Comparison of ENCODE assay signal across 19 mouse cellular contexts in genomic region chr17:34354940-34355339, GRCm38 (mm10). TPM values are rescaled to one million over a fixed set of nuclear protein-coding genes. Genes with fewer than 3 reads are reported as not detected.
DNase-seq lines count a peak whose midpoint lies in the region; ATAC-seq and TF ChIP-seq lines count a peak whose summit lies in the region.
"Had no signal": no experiment of that assay in that cellular context is flagged by ENCODE, and none has a peak within 500 bp of the region (broad histone marks: within the 10 kb centered on the region; RNA-seq: fewer than 3 reads in every experiment).

No protein-coding gene starts in this region.

- no peaks in the 10 kb centered on the region for H3K4me1 ChIP-seq in forebrain, embryonic 16.5 days (replicated peaks; ENCODE audit: control insufficient read depth, insufficient read depth, low read length)
- H3K4me1 ChIP-seq: embryonic facial prominence, embryonic 12.5 days; limb, embryonic 15.5 days had no signal

- H3K9ac ChIP-seq in forebrain, embryonic 16.5 days (replicated peaks; ENCODE audit: low read depth, low read length): no peak overlapping the region
- H3K9ac ChIP-seq: embryonic facial prominence, embryonic 12.5 days; limb, embryonic 15.5 days had no signal

- no peak overlapping the region for H3K4me2 ChIP-seq in forebrain, embryonic 16.5 days (ENCODE audit: low read length)
- H3K4me2 ChIP-seq: embryonic facial prominence, embryonic 12.5 days; limb, embryonic 15.5 days had no signal

- no peak for DNase-seq in gastrocnemius, adult 2 months
- no peak for DNase-seq in gastrocnemius, postnatal 10 days
- DNase-seq in CD4-positive, CD25-positive, alpha-beta regulatory T cell, adult 2 months (ENCODE audit: low read depth, low spot score): peak; percentile 63
- peak; percentile 32 for DNase-seq in skeletal muscle tissue, adult 2 months (ENCODE audit: low read depth, low spot score)
- no peak for DNase-seq in frontal cortex, postnatal 25 days (ENCODE audit: low spot score in 2 of 2)
- DNase-seq: adrenal gland, postnatal 14 days; cerebellum, adult 8-10 months; layer of hippocampus, postnatal 36 days; right cerebral cortex, postnatal 14 days had no signal

- H3K36me3 ChIP-seq in forebrain, embryonic 16.5 days (ENCODE audit: control insufficient read depth, insufficient read depth): no peaks in the 10 kb centered on the region
- H3K36me3 ChIP-seq: embryonic facial prominence, embryonic 12.5 days; limb, embryonic 15.5 days had no signal

- TF ChIP-seq CTCF in gastrocnemius, adult 2 months (IDR thresholded peaks at IDR 0.05): no peak

- peak overlapping the region; percentile 35; the same call in 1 of the 2 replicates for H3K27ac ChIP-seq in gastrocnemius, adult 2 months
- no peak overlapping the region for H3K27ac ChIP-seq in forebrain, embryonic 16.5 days (ENCODE audit: low read length)
- H3K27ac ChIP-seq: embryonic facial prominence, embryonic 12.5 days; kidney, postnatal 0 days; limb, embryonic 15.5 days had no signal

- peaks cover 2% of the 10 kb centered on the region; the same call in 1 of the 2 replicates for H3K27me3 ChIP-seq in forebrain, embryonic 16.5 days (replicated peaks; ENCODE audit: control insufficient read depth, insufficient read depth, low read length)
- H3K27me3 ChIP-seq: embryonic facial prominence, embryonic 12.5 days had no signal

- 94% methylated on average over 1 of the region's 1 CpGs for whole genome bisulfite sequencing in forebrain, embryonic 16.5 days

- H3K4me3 ChIP-seq in gastrocnemius, adult 2 months: no peak overlapping the region
- no peak overlapping the region for H3K4me3 ChIP-seq in forebrain, embryonic 16.5 days (replicated peaks; ENCODE audit: low read length)
- H3K4me3 ChIP-seq: embryonic facial prominence, embryonic 12.5 days; limb, embryonic 15.5 days had no signal

- no peaks in the 10 kb centered on the region for H3K9me3 ChIP-seq in forebrain, embryonic 16.5 days (ENCODE audit: control insufficient read depth, low read length)
- H3K9me3 ChIP-seq: embryonic facial prominence, embryonic 12.5 days; limb, embryonic 15.5 days had no signal

- intact Hi-C loops in gastrocnemius, adult 2 months (cut with DNase I): no loop called here

- ATAC-seq in inflammation-experienced regulatory T-cells, adult 6 months: peak; percentile 79
- ATAC-seq in cerebellum, adult (ENCODE audit: insufficient number of reproducible peaks, low FRiP score, low TSS enrichment): no peak
- no peak for ATAC-seq in forebrain, embryonic 16.5 days
- ATAC-seq: forebrain, embryonic 14.5 days; Patski had no signal

RNA-seq across cellular contexts. Expression of gene Btnl2, which starts 0.3 kb away (rescaled TPM):
- under 1 TPM; 0.18 to 0.20 TPM for total RNA-seq in gastrocnemius, adult 2 months (2021)
- total RNA-seq in gastrocnemius, postnatal 10 days (2021): under 1 TPM; 0.40 to 0.81 TPM
- not detected for polyA plus RNA-seq in inflammation-experienced regulatory T-cells, adult 6 months (2017; shearing (Covaris generic))
- not detected in 2 replicates for polyA plus RNA-seq in forebrain, embryonic 16.5 days (2015; fragmentation: Nextera tagmentation; extraction: Ambion mirVana)
- polyA plus RNA-seq: embryonic facial prominence, embryonic 12.5 days; forebrain, embryonic 14.5 days; hindbrain, embryonic 11.5 days; neural tube, embryonic 11.5 days; Patski had no signal

RNA-seq across cellular contexts. Expression of gene Btnl1, which starts 22.0 kb away (rescaled TPM):
- not detected for total RNA-seq in gastrocnemius, adult 2 months (2021)
- total RNA-seq in gastrocnemius, postnatal 10 days (2021): not detected
- not detected for polyA plus RNA-seq in inflammation-experienced regulatory T-cells, adult 6 months (2017; shearing (Covaris generic))
- polyA plus RNA-seq in forebrain, embryonic 16.5 days (2015; fragmentation: Nextera tagmentation; extraction: Ambion mirVana): not detected in 2 replicates
- total RNA-seq: adrenal gland, postnatal 14 days; layer of hippocampus, postnatal 36 days had no signal
- polyA plus RNA-seq: embryonic facial prominence, embryonic 12.5 days; forebrain, embryonic 14.5 days; hindbrain, embryonic 11.5 days; kidney, postnatal 0 days; limb, embryonic 15.5 days; neural tube, embryonic 11.5 days; Patski had no signal

RNA-seq across cellular contexts. Expression of gene H2-Eb2, which starts 29.5 kb away (rescaled TPM):
- not detected for total RNA-seq in gastrocnemius, adult 2 months (2021)
- total RNA-seq in gastrocnemius, postnatal 10 days (2021): not detected
- polyA plus RNA-seq in inflammation-experienced regulatory T-cells, adult 6 months (2017; shearing (Covaris generic)): under 1 TPM in 2 of 3 experiments, not detected in 1; 0.28 to 0.44 TPM
- polyA plus RNA-seq in forebrain, embryonic 16.5 days (2015; fragmentation: Nextera tagmentation; extraction: Ambion mirVana): not detected in 2 replicates
- total RNA-seq: adrenal gland, postnatal 14 days; layer of hippocampus, postnatal 36 days had no signal
- polyA plus RNA-seq: embryonic facial prominence, embryonic 12.5 days; forebrain, embryonic 14.5 days; hindbrain, embryonic 11.5 days; kidney, postnatal 0 days; limb, embryonic 15.5 days; neural tube, embryonic 11.5 days; Patski had no signal

RNA-seq across cellular contexts. Expression of gene BC051142, which starts 43.7 kb away (rescaled TPM):
- total RNA-seq in gastrocnemius, adult 2 months (2021): under 1 TPM in 1 of 2 experiments, not detected in 1; 0.43 TPM
- under 1 TPM; 0.36 to 0.42 TPM for total RNA-seq in gastrocnemius, postnatal 10 days (2021)
- polyA plus RNA-seq in inflammation-experienced regulatory T-cells, adult 6 months (2017; shearing (Covaris generic)): 1 to 10 TPM in 1 of 3 experiments, under 1 TPM in 1, not detected in 1; 0.81 to 2.5 TPM
- 2.6 and 4.4 TPM in 2 replicates for polyA plus RNA-seq in forebrain, embryonic 16.5 days (2015; fragmentation: Nextera tagmentation; extraction: Ambion mirVana)
- polyA plus RNA-seq: Patski had no signal

RNA-seq across cellular contexts. Expression of gene H2-Eb1, which starts 49.3 kb away (rescaled TPM):
- 1 to 10 TPM; 3.4 to 4.9 TPM for total RNA-seq in gastrocnemius, adult 2 months (2021)
- 1 to 10 TPM; 2.9 to 5.0 TPM for total RNA-seq in gastrocnemius, postnatal 10 days (2021)
- polyA plus RNA-seq in inflammation-experienced regulatory T-cells, adult 6 months (2017; shearing (Covaris generic)): 10 to 100 TPM; 15.0 to 67.6 (median 57.7) TPM
- 0.82 and 1.0 TPM in 2 replicates for polyA plus RNA-seq in forebrain, embryonic 16.5 days (2015; fragmentation: Nextera tagmentation; extraction: Ambion mirVana)

Comparison
In these comparisons a context has a peak if more than half of its experiments do, and no peak if none do; other contexts are left out.
1. DNase-seq: peak in CD4-positive, CD25-positive, alpha-beta regulatory T cell, adult 2 months (single experiment) and skeletal muscle tissue, adult 2 months (single experiment); none in gastrocnemius, adult 2 months (single experiment), gastrocnemius, postnatal 10 days (single experiment) and frontal cortex, postnatal 25 days (0 of 2).